In genomic region chr6:81957992-81958391, GRCm38 (mm10) we compare ENCODE assay signal across 28 mouse cellular contexts. TPM values are rescaled to one million over a fixed set of nuclear protein-coding genes. Genes with fewer than 3 reads are reported as not detected.
DNase-seq lines count a peak whose midpoint lies in the region; ATAC-seq and TF ChIP-seq lines count a peak whose summit lies in the region.
"Had no signal": no experiment of that assay in that cellular context is flagged by ENCODE, and none has a peak within 500 bp of the region (broad histone marks: within the 10 kb centered on the region; RNA-seq: fewer than 3 reads in every experiment).

No protein-coding gene starts in this region.

- peaks cover 0 to 20% of the 10 kb centered on the region in 2 experiments; a peak in 2 of 4 replicates for H3K36me3 ChIP-seq in MEL (ENCODE audit: control insufficient read depth in 1 of 2, insufficient read depth in 2 of 2, low read length in 2 of 2)
- H3K36me3 ChIP-seq in macrophage (ENCODE audit: inconsistent target) = peaks cover 31% of the 10 kb centered on the region
- H3K36me3 ChIP-seq in kidney, embryonic 14.5 days (ENCODE audit: control insufficient read depth, insufficient read depth, low read length) = peaks cover 73% of the 10 kb centered on the region
- H3K36me3 ChIP-seq in midbrain, postnatal 0 days (ENCODE audit: insufficient read depth, low read length) = peaks cover 52% of the 10 kb centered on the region

- no peak overlapping the region for H3K4me2 ChIP-seq in kidney, embryonic 14.5 days (replicated peaks; ENCODE audit: low read depth, low read length)
- H3K4me2 ChIP-seq in midbrain, postnatal 0 days (ENCODE audit: low read depth, low read length, poor library complexity, severe bottlenecking) = no peak overlapping the region
- H3K4me2 ChIP-seq: embryonic facial prominence, embryonic 13.5 days; forebrain, embryonic 12.5 days; forebrain, embryonic 15.5 days; heart, embryonic 13.5 days; hindbrain, embryonic 12.5 days; hindbrain, embryonic 15.5 days had no signal

- no peaks in the 10 kb centered on the region for H3K27me3 ChIP-seq in MEL (ENCODE audit: control insufficient read depth in 1 of 2, insufficient read depth in 2 of 2, low read length in 2 of 2)
- H3K27me3 ChIP-seq in kidney, embryonic 14.5 days (ENCODE audit: control insufficient read depth, insufficient read depth, low read length) = no peaks in the 10 kb centered on the region
- H3K27me3 ChIP-seq in midbrain, postnatal 0 days (ENCODE audit: insufficient read depth, low read length) = no peaks in the 10 kb centered on the region
- H3K27me3 ChIP-seq: embryonic facial prominence, embryonic 13.5 days; forebrain, embryonic 12.5 days; forebrain, embryonic 15.5 days; heart, embryonic 13.5 days; hindbrain, embryonic 12.5 days; hindbrain, embryonic 15.5 days; Patski had no signal

- ATAC-seq in kidney, embryonic 14.5 days (ENCODE audit: low FRiP score, low TSS enrichment) = no peak
- no peak for ATAC-seq in midbrain, postnatal 0 days (ENCODE audit: low FRiP score)
- ATAC-seq: forebrain, embryonic 15.5 days; Patski had no signal

- H3K27ac ChIP-seq in MEL (ENCODE audit: control insufficient read depth, low read depth, low read length) = no peak overlapping the region
- H3K27ac ChIP-seq in macrophage = peak overlapping the region; percentile 68
- no peak overlapping the region for H3K27ac ChIP-seq in kidney, embryonic 14.5 days (ENCODE audit: low read depth, low read length)
- H3K27ac ChIP-seq in midbrain, postnatal 0 days (ENCODE audit: low read depth, low read length) = no peak overlapping the region
- H3K27ac ChIP-seq: embryonic facial prominence, embryonic 10.5 days; embryonic facial prominence, embryonic 13.5 days; forebrain, embryonic 12.5 days; forebrain, embryonic 15.5 days; gastrocnemius, adult 2 months; heart, adult 2 months; heart, embryonic 10.5 days; heart, embryonic 13.5 days; hindbrain, embryonic 12.5 days; hindbrain, embryonic 15.5 days had no signal

- TF ChIP-seq EP300 in MEL (IDR thresholded peaks at IDR 0.05; ENCODE audit: low read depth in 1 of 2, low read length in 2 of 2) = no peak

- peak; percentile 44 for DNase-seq in 416B (ENCODE audit: low read depth)
- no peak for DNase-seq in MEL (ENCODE audit: low read depth, low spot score)
- DNase-seq in skeletal muscle tissue, adult 2 months (ENCODE audit: low read depth, low spot score) = peak; percentile 13
- no peak for DNase-seq in urinary bladder, adult 18-20 months (ENCODE audit: low spot score in 2 of 2)
- no peak for DNase-seq in midbrain, postnatal 0 days (ENCODE audit: low spot score)
- DNase-seq: adrenal gland, postnatal 10 days; adrenal gland, postnatal 36 days; cerebellum, adult 11 months; cerebellum, adult 8-10 months; cerebellum, postnatal 10 days; cerebellum, postnatal 36 days; embryo, embryonic 11 days; gastrocnemius, adult 2 months; gastrocnemius, postnatal 14 days; heart, postnatal 14 days had no signal

- no peaks in the 10 kb centered on the region for H3K9me3 ChIP-seq in MEL (replicated peaks; ENCODE audit: insufficient read depth, low read length)
- H3K9me3 ChIP-seq in kidney, embryonic 14.5 days (ENCODE audit: control insufficient read depth, low read length) = no peaks in the 10 kb centered on the region
- H3K9me3 ChIP-seq in midbrain, postnatal 0 days (ENCODE audit: low read length) = no peaks in the 10 kb centered on the region
- H3K9me3 ChIP-seq: forebrain, embryonic 12.5 days; forebrain, embryonic 15.5 days; heart, embryonic 10.5 days; hindbrain, embryonic 12.5 days; hindbrain, embryonic 15.5 days had no signal

- no peak for TF ChIP-seq RAD21 in MEL (IDR thresholded peaks at IDR 0.05; ENCODE audit: low read depth, low read length)

- H3K4me3 ChIP-seq in MEL (ENCODE audit: control insufficient read depth in 1 of 2, insufficient read depth in 1 of 2, low read depth in 2 of 2, low read length in 2 of 2) (no peak overlapping the region), macrophage (ENCODE audit: inconsistent target) (no peak overlapping the region)
- H3K4me3 ChIP-seq in kidney, embryonic 14.5 days (ENCODE audit: low read length) = no peak overlapping the region
- no peak overlapping the region for H3K4me3 ChIP-seq in midbrain, postnatal 0 days (ENCODE audit: low read depth, low read length)
- H3K4me3 ChIP-seq: embryonic facial prominence, embryonic 10.5 days; embryonic facial prominence, embryonic 13.5 days; erythroblast, embryonic 14.5 days; forebrain, embryonic 12.5 days; forebrain, embryonic 15.5 days; gastrocnemius, adult 2 months; heart, adult 2 months; heart, embryonic 10.5 days; heart, embryonic 13.5 days; hindbrain, embryonic 12.5 days; hindbrain, embryonic 15.5 days had no signal

- H3K4me1 ChIP-seq in MEL (ENCODE audit: control insufficient read depth in 1 of 2, insufficient read depth in 2 of 2, low read length in 2 of 2) = no peaks in the 10 kb centered on the region
- no peaks in the 10 kb centered on the region for H3K4me1 ChIP-seq in kidney, embryonic 14.5 days (ENCODE audit: control insufficient read depth, insufficient read depth, low read length)
- H3K4me1 ChIP-seq in midbrain, postnatal 0 days (ENCODE audit: insufficient read depth, low read length) = no peaks in the 10 kb centered on the region
- H3K4me1 ChIP-seq: embryonic facial prominence, embryonic 10.5 days; embryonic facial prominence, embryonic 13.5 days; forebrain, embryonic 12.5 days; forebrain, embryonic 15.5 days; heart, embryonic 10.5 days; heart, embryonic 13.5 days; hindbrain, embryonic 12.5 days; hindbrain, embryonic 15.5 days had no signal

- no peak for TF ChIP-seq CTCF in MEL (IDR thresholded peaks at IDR 0.05 in 2 of 3, conservative IDR thresholded peaks at IDR 0.05 in 1 of 3; ENCODE audit: control insufficient read depth in 1 of 3, insufficient read depth in 1 of 3, low read depth in 2 of 3, low read length in 3 of 3, poor library complexity in 1 of 3, severe bottlenecking in 1 of 3)
- TF ChIP-seq CTCF in midbrain, postnatal 0 days (IDR thresholded peaks at IDR 0.05) = no peak

- no peak overlapping the region for H3K9ac ChIP-seq in MEL (ENCODE audit: control insufficient read depth, low read depth, low read length, poor library complexity, severe bottlenecking)
- H3K9ac ChIP-seq in kidney, embryonic 14.5 days (ENCODE audit: low read depth, low read length) = no peak overlapping the region
- H3K9ac ChIP-seq in midbrain, postnatal 0 days (replicated peaks; ENCODE audit: low read length, poor library complexity, severe bottlenecking) = no peak overlapping the region
- H3K9ac ChIP-seq: embryonic facial prominence, embryonic 13.5 days; forebrain, embryonic 12.5 days; forebrain, embryonic 15.5 days; heart, embryonic 13.5 days; hindbrain, embryonic 12.5 days; hindbrain, embryonic 15.5 days had no signal

- 67% methylated on average over 11 of the region's 11 CpGs for WGBS in macrophage (ENCODE audit: missing documents)
- WGBS in kidney, embryonic 14.5 days = 86% methylated on average over 11 of the region's 11 CpGs
- WGBS in midbrain, postnatal 0 days = 90% methylated on average over 11 of the region's 11 CpGs

- no peak for TF ChIP-seq POLR2A in MEL (IDR thresholded peaks at IDR 0.05; ENCODE audit: control insufficient read depth in 1 of 2, insufficient read depth in 1 of 2, low read depth in 1 of 2, low read length in 2 of 2, poor library complexity in 1 of 2)

- H3K79me2 ChIP-seq in MEL (ENCODE audit: control insufficient read depth, insufficient read depth, low read length, poor library complexity) = no peaks in the 10 kb centered on the region
- H3K79me2 ChIP-seq in macrophage (ENCODE audit: inconsistent target) = no peaks in the 10 kb centered on the region

TF ChIP-seq in MEL, 35 proteins besides CTCF, POLR2A, EP300 and RAD21:
- TF ChIP-seq ZKSCAN1 (IDR thresholded peaks at IDR 0.05; ENCODE audit: low read depth, low read length) (no peak), MAX (IDR thresholded peaks at IDR 0.05; ENCODE audit: low read length) (no peak), MAFK (IDR thresholded peaks at IDR 0.05; ENCODE audit: borderline replicate concordance, low read depth, low read length) (no peak), GATA1 (IDR thresholded peaks at IDR 0.05; ENCODE audit: low read depth, low read length) (no peak), E2F4 (IDR thresholded peaks at IDR 0.05; ENCODE audit: borderline replicate concordance, low read depth, low read length) (no peak), ZMIZ1 (IDR thresholded peaks at IDR 0.05; ENCODE audit: low read depth, low read length) (0 out of 2 replicates have a peak, but pooled peaks have one; percentile 19), POLR2AphosphoS2 (IDR thresholded peaks at IDR 0.05; ENCODE audit: low read length) (no peak)

RNA-seq across cellular contexts. Expression of gene Mrpl19, which starts 7.8 kb away (rescaled TPM):
- total RNA-seq in MEL (2012; rRNA removed) = 36.6 and 39.3 TPM in 2 replicates
- polyA plus RNA-seq in MEL (2012; ENCODE audit: insufficient read depth in 1 of 2, insufficient read length in 2 of 2, low read depth in 1 of 2, low replicate concordance in 2 of 2, missing spikeins in 1 of 2) (10 to 100 TPM in 1 of 2 experiments, not detected in 1; 89.0 TPM), macrophage (2018) (8.5 to 18.1 TPM (median 9.1 TPM) in 3 replicates)
- 10 to 100 TPM in 9 of 26 experiments, 1 to 10 TPM in 17; 2.7 to 18.1 (median 7.8) TPM for total RNA-seq in macrophage (2018; cell fraction: chromatin; rRNA removed)
- 10 to 100 TPM in 10 of 26 experiments, 1 to 10 TPM in 16; 4.6 to 15.0 (median 9.3) TPM for total RNA-seq in macrophage (2018; cell fraction: cytosol; rRNA removed)
- 10 to 100 TPM in 7 of 26 experiments, 1 to 10 TPM in 19; 3.0 to 13.8 (median 6.5) TPM for total RNA-seq in macrophage (2018; cell fraction: nucleus; rRNA removed)
- 56.9 and 73.2 TPM in 2 replicates for polyA plus RNA-seq in kidney, embryonic 14.5 days (2014; fragmentation: Nextera tagmentation; extraction: Ambion mirVana)
- total RNA-seq in midbrain, postnatal 0 days (2014; rRNA removed) = 8.2 and 10.4 TPM in 2 replicates
- polyA plus RNA-seq in midbrain, postnatal 0 days (2015; fragmentation: Nextera tagmentation; extraction: Ambion mirVana) = 38.2 and 38.9 TPM in 2 replicates

RNA-seq across cellular contexts. Expression of gene Gcfc2, which starts 34.5 kb away (rescaled TPM):
- total RNA-seq in MEL (2012; rRNA removed) = 8.3 and 9.8 TPM in 2 replicates
- polyA plus RNA-seq in MEL (2012; ENCODE audit: insufficient read depth in 1 of 2, insufficient read length in 2 of 2, low read depth in 1 of 2, low replicate concordance in 2 of 2, missing spikeins in 1 of 2) (10 to 100 TPM in 1 of 2 experiments, not detected in 1; 15.1 TPM), macrophage (2018) (3.6 to 6.4 TPM (median 5.9 TPM) in 3 replicates)
- total RNA-seq in macrophage (2018; cell fraction: chromatin; rRNA removed) = 10 to 100 TPM; 19.2 to 85.4 (median 47.3) TPM
- 1 to 10 TPM; 1.2 to 6.3 (median 3.4) TPM for total RNA-seq in macrophage (2018; cell fraction: cytosol; rRNA removed)
- 10 to 100 TPM in 25 of 26 experiments, 1 to 10 TPM in 1; 7.7 to 57.3 (median 23.3) TPM for total RNA-seq in macrophage (2018; cell fraction: nucleus; rRNA removed)
- polyA plus RNA-seq in kidney, embryonic 14.5 days (2014; fragmentation: Nextera tagmentation; extraction: Ambion mirVana) = 14.3 and 15.7 TPM in 2 replicates
- 13.7 and 16.8 TPM in 2 replicates for total RNA-seq in midbrain, postnatal 0 days (2014; rRNA removed)
- 3.3 and 4.9 TPM in 2 replicates for polyA plus RNA-seq in midbrain, postnatal 0 days (2015; fragmentation: Nextera tagmentation; extraction: Ambion mirVana)

Comparison
In these comparisons a context has a peak if more than half of its experiments do, and no peak if none do; other contexts are left out.
1. DNase-seq: peak in 416B (single experiment) and skeletal muscle tissue, adult 2 months (single experiment); none in MEL (single experiment), urinary bladder, adult 18-20 months (0 of 2) and midbrain, postnatal 0 days (single experiment).